Mouse (Mus musculus) spleen, adult 2 months (tissue): ENCODE data around the gene Cnot2. TPM values are rescaled to one million over a fixed set of nuclear protein-coding genes. Genes with fewer than 3 reads are reported as not detected.
"Not testable (repeated sequence)": the region's sequence is repeated elsewhere in the genome, so short reads cannot be mapped to it uniquely, and the experiment has no call there.

ENCODE experiments used
- DNase-seq, 2 experiments: peaks; one replicate each; pipeline versions ENCODE4 v3.0.0 to v3.0.0-alpha.2; 2012 to 2021; ENCODE audit warnings: low spot score in 2 of 2, low read depth in 1 of 2
- H3K27ac ChIP-seq: fragments of 200-500 bp; 2 replicates; pipeline ENCODE4 v1.5.1; 2012; ENCODE audit warnings: low read length, inconsistent platforms; ENCODE audit not compliant: insufficient read depth
- H3K27me3 ChIP-seq: fragments of 200-500 bp; 2 replicates; pipeline ENCODE4 v1.6.1; 2012; ENCODE audit warnings: mild to moderate bottlenecking, moderate library complexity, low read length, inconsistent platforms; ENCODE audit not compliant: control insufficient read depth, insufficient read depth
- H3K36me3 ChIP-seq: fragments of 200-500 bp; 2 replicates; pipeline ENCODE4 v1.6.1; 2012; ENCODE audit warnings: mild to moderate bottlenecking, low read length, inconsistent platforms; ENCODE audit not compliant: control insufficient read depth, insufficient read depth
- H3K4me1 ChIP-seq: fragments of 200-500 bp; 2 replicates; pipeline ENCODE4 v1.6.1; 2011; ENCODE audit warnings: inconsistent platforms; ENCODE audit not compliant: control insufficient read depth, insufficient read depth, insufficient read length
- H3K4me3 ChIP-seq: fragments of 200-500 bp; 2 replicates; pipeline ENCODE4 v1.5.1; 2011; ENCODE audit warnings: mild to moderate bottlenecking, inconsistent platforms; ENCODE audit not compliant: insufficient read depth, insufficient read length; ENCODE audit errors: extremely low read depth
- CTCF ChIP-seq: fragments of 200-500 bp; IDR thresholded peaks from 2 replicates; pipeline ENCODE4 v1.5.1; 2011; ENCODE audit warnings: mild to moderate bottlenecking, inconsistent platforms; ENCODE audit not compliant: insufficient read depth, insufficient read length, insufficient replicate concordance; ENCODE audit errors: extremely low read depth
- POLR2A ChIP-seq: fragments of 200-500 bp; IDR thresholded peaks from 2 replicates; pipeline ENCODE4 v1.6.1; 2011; ENCODE audit warnings: low read depth, low read length, inconsistent platforms
- whole genome bisulfite sequencing: fragments of 180-500 bp; shearing (Covaris S2); methylation state at CpG from one replicate; pipeline ENCODE4 v1.1.7; 2018; 5-methylcytosine and 5-hydroxymethylcytosine counted together
- polyA plus RNA-seq: library from polyadenylated mRNA; depleted of rRNA; stranded (reverse); fragments of >200 nt; gene quantifications from 2 replicates; pipeline ENCODE4 v1.2.3, GENCODE M21; 2012; rRNA removed

Cnot2 gene
- polyA plus RNA-seq: 23.9 and 25.6 TPM in 2 replicates

DNA sequence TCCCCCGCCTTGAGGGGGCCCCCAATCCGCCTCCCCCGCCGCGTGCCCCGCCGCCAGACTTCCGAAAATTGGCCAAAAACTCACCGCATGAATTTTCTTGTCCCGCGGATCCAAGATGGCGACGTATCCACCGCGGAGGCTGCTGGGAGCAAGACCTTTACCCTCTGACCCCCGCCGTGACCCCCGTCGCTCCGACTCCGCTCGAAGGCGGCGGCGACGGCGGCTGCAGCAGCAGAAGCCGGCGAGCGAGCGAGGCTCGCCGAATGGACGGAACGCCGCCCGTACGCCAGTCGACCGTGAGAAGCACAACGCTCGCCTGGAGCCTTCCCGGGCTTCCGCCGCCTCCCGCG lies at the start of gene Cnot2:
Gene Cnot2 (minus strand): TSS at position 143 of the 350 bp plus-strand sequence.
- TF ChIP-seq CTCF (no peak), POLR2A (peak; percentile 69)
- under 1% methylated on average over 45 of the region's 47 CpGs for WGBS
- Histone ChIP-seq H3K27me3 (no peaks in the 10 kb centered on the region), H3K27ac (peak within 1 kb of the TSS; percentile 94), H3K4me3 (peak within 1 kb of the TSS; percentile 92), H3K4me1 (peaks cover 4% of the 10 kb centered on the region), H3K36me3 (peaks cover 1% of the 10 kb centered on the region; the same call in 1 of the 2 replicates)
- peak; percentile 75 to 91 for DNase-seq

DNA sequence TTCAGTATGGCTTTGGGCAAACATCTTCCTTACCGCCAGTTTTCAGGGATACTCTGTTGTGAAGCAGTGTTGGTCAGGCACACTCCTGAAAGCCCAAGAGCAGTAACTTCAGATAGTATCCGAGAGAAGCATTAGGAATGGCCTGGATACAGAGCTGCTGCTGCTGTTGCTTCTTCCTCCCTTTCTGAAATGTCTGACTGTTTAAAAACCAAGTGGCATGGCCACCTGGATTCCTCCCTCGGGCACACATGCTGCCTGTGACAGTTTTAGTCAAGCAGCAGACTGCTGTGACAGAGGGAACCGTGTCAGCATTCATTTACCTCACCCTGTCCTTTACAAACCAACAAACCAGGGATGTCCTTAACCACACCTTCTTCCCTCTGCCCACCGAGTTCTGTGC lies 47.6 kb upstream of the Cnot2 start:
- H3K4me1 ChIP-seq: no peaks in the 10 kb centered on the region
- no peak for DNase-seq
- H3K27me3 ChIP-seq: no peaks in the 10 kb centered on the region
- no peak overlapping the region for H3K4me3 ChIP-seq
- TF ChIP-seq CTCF (no peak), POLR2A (no peak)
- WGBS: 80% methylated on average over 5 of the region's 5 CpGs
- no peaks in the 10 kb centered on the region for H3K36me3 ChIP-seq
- no peak overlapping the region for H3K27ac ChIP-seq

DNA sequence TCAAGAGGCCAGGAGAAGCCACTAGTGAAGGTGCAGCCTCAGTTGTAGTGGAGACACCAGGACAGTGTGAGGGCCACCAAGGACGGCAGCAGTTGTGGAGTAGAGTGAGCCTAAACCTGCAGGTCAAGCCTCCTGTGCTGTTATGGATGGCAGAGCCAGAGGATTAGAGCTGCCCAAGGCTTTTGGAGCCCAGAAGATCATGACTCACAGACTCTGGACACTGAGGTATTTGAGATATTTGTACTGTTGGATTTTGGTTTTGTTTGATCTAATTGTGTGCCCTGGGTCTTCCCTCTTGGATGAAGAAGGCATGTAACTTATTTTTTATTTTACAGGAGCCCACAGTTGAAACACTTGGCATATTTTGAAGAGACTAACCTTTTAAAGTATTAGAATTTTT lies 44.7 kb upstream of the Cnot2 start:
- H3K4me1 ChIP-seq: no peaks in the 10 kb centered on the region
- H3K36me3 ChIP-seq: no peaks in the 10 kb centered on the region
- no peak for TF ChIP-seq POLR2A
- no peak for TF ChIP-seq CTCF
- no peak overlapping the region for H3K4me3 ChIP-seq
- no peak for DNase-seq
- H3K27me3 ChIP-seq: no peaks in the 10 kb centered on the region
- WGBS: 97% methylated on average over 1 of the region's 1 CpGs
- H3K27ac ChIP-seq: no peak overlapping the region

DNA sequence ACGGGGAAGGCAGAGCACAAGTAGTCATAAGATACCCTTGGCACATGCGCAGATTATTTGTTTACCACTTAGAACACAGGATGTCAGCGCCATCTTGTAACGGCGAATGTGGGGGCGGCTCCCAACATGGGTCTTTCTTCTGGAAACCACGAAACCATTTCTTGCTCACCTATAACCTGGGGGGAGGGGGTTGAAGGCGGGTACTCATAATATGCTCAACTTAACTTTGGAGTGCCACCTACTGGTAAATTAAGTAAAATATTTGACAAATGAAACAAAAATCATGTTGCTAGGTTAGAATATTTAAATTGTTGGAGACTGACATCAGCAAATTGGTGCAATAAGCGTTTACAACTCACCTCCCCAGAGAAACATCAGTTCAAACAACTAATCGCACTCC lies 31.9 kb upstream of the Cnot2 start:
- DNase-seq: peak; percentile 7 to 66
- H3K36me3 ChIP-seq, H3K4me1 ChIP-seq, H3K27ac ChIP-seq, H3K4me3 ChIP-seq, H3K27me3 ChIP-seq: not testable (repeated sequence)
- WGBS: 60% methylated on average over 9 of the region's 10 CpGs

DNA sequence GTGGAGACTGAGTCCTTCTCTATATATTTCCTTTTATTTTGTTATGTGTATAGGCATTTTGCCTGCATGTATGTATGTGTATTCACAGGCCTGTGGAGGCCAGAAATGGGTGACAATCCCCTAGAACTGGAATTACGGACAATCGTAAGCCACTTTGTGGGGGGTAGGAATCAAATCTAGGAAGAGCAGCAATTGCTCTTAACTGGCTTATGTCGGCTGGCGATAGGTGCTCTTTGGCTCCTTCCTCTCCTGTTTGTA lies 23.5 kb upstream of the Cnot2 start:
- WGBS: 95% methylated on average over 4 of the region's 4 CpGs
- no peak overlapping the region for H3K27ac ChIP-seq
- TF ChIP-seq POLR2A (no peak), CTCF (no peak)
- no peaks in the 10 kb centered on the region for H3K4me1 ChIP-seq
- H3K4me3 ChIP-seq: no peak overlapping the region
- no peak for DNase-seq
- H3K27me3 ChIP-seq: no peaks in the 10 kb centered on the region
- no peaks in the 10 kb centered on the region for H3K36me3 ChIP-seq

DNA sequence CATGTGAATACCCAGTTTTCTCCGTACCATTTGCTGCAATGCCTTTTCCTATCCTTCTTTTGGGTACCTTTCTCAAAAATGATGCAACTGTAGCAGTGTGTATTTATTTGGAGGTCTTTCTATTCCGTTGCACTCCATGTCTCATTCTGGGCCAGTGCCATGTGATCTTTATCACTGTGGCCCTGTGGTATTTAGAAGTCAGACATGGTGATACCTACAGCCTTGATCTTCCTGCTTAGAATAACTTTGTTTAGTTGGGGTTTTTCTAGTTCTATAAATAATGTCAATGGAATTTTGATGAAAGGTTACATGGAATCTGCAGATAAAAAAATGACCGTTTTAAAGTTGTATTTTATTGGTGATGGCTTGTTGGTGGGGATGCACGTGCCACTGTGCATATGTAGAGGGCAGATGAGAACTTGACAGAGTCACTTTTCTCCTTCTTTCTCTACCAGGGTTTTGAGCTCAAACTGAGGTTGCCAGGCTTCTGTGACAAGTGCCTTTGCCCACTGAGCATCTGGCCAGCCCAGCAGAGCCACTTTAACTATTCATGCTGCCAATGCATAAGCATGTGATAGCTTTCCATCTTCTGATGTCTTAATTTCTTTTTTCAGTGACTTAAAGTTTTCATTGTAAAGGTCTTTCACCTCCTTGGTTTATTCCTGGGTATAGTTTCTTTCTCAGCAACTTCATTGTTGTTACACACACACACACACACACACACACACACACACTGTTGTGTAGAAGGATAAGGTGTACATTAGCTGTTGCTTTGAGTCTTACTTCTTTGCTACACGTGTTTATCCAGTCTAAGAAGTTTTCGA lies 23.0 kb upstream of the Cnot2 start:
- no peak overlapping the region for H3K27ac ChIP-seq
- TF ChIP-seq CTCF (no peak), POLR2A (no peak)
- H3K4me1 ChIP-seq: no peaks in the 10 kb centered on the region
- H3K4me3 ChIP-seq: no peak overlapping the region
- WGBS: 87% methylated on average over 6 of the region's 6 CpGs
- H3K27me3 ChIP-seq: no peaks in the 10 kb centered on the region
- DNase-seq: no peak
- no peaks in the 10 kb centered on the region for H3K36me3 ChIP-seq

DNA sequence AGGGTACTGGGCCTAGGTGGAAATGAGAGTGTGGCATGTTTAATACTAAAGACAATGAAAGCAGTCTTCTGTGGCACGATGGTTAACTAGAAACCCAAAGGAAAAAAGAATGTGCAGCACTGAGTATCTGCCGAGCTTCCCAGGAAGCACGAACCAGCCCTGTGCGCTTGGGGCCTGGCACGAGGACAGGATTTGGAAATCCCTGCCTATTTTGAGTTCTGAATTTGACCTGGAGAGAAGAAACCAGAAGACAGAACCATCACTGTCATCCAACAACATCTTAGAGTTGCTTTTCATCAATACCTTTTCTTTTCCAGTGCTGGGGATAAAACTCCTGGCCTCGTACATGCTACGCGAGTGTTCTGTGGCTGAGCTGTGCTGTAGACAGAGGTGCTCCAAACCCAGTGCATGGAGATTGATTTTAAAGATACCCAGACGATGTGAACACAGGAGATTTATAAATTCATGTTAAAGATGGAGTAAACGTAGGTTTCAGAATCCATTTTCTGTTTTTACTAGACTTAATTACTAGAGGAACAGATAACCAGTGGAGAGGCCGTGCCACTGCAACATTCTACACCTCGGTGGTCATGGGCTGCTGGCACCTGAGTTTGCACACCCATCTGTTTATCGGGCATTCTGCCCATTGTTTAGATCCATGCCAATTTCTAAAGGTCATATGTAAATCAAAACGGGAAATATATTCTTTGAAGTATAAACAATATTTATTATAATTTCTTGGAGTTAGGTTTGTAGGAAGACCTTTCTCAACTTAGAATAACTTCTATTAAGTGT lies 17.9 kb upstream of the Cnot2 start:
- no peak for TF ChIP-seq POLR2A
- TF ChIP-seq CTCF: no peak
- H3K27me3 ChIP-seq: no peaks in the 10 kb centered on the region
- no peak overlapping the region for H3K4me3 ChIP-seq
- no peaks in the 10 kb centered on the region for H3K4me1 ChIP-seq
- WGBS: 90% methylated on average over 14 of the region's 14 CpGs
- DNase-seq: no peak
- no peaks in the 10 kb centered on the region for H3K36me3 ChIP-seq
- no peak overlapping the region for H3K27ac ChIP-seq
